Mouse (Mus musculus): ENCODE results near the gene Maats1.

The Maats1 gene

GRCm38 (mm10) chr16:38294685-38295348 is 47.1 kb downstream of the Maats1 start, which contains the start of gene Nr1i2:
Gene Nr1i2, minus strand, starts transcription at chr16:38294824.
- DNase-seq (ENCODE audit: low read depth): no peak

GRCm38 (mm10) chr16:38290151-38290550 is 51.8 kb downstream of the Maats1 start:
- no peak for DNase-seq (ENCODE audit: low read depth)

- DNase-seq (ENCODE audit: low read depth): no peak
These were observed 53.1 kb downstream of the Maats1 start for GRCm38 (mm10) chr16:38288851-38289250.

- DNase-seq (ENCODE audit: low read depth): no peak
These were observed 54.2 kb downstream of the Maats1 start for GRCm38 (mm10) chr16:38287762-38288161.

DNA sequence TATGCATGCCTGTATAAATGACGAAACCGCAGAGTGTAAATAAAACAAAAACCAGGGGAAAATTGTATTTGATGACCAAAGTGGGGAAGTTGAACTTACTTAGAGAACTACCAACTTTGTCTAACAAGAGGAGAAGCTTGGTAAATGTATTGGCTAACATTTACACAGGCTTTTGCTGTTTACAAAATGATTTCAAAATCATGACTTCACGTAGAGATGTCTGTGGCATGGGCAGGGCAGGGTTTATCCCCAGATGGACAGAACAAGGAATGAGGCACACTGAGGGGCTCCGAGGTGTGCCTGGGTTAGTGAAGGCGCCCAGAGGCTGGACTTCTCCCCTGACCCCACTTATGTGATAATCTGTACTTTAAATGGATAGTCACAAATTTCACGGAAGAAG is 54.6 kb downstream of the Maats1 start:
- no peak for DNase-seq (ENCODE audit: low read depth)

DNA sequence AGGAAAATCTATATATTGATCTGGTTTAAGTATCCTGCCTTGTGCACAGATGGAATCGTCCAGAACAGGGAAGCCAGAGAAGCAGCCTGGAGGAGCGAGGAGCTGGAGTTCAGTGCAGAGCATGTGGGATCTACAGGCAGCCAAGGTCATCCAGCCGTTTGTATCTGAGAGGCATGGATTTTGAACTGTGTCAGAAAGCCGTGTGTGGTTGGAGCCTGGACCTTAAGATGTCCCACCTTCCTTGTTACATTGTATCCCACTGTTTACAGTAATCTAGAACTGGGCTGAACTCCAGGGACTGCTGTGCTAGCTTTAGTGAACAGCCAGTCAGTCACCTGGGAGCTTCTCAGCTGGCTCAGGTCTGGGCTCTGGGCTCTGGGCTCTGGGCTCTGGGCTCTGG is 55.4 kb downstream of the Maats1 start:
- DNase-seq (ENCODE audit: low read depth): no peak

DNA sequence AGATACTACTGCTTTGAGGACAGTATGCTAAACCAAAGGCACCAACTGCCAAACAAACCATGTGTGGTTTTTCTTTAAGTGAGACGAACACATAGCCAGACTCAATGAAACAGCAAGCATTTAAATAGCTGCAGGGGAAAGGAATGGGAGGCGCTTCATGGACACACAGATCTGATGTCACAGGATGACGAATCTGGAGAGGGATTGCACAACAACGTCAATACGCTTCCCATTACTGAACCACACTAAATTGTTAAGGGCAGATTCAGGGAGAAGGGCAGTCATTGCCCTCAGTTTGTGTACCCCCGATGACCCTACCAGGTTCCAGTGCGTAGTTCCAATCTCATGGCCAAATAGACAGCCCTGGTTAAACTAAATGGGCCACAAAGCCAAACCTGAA is 56.1 kb downstream of the Maats1 start:
- DNase-seq (ENCODE audit: low read depth): peak; percentile 68

- no peak for DNase-seq (ENCODE audit: low read depth)
These were observed 58.6 kb downstream of the Maats1 start for GRCm38 (mm10) chr16:38283300-38283699.

GRCm38 (mm10) chr16:38282559-38283160 is 59.3 kb downstream of the Maats1 start:
- DNase-seq (ENCODE audit: low read depth): no peak

DNA sequence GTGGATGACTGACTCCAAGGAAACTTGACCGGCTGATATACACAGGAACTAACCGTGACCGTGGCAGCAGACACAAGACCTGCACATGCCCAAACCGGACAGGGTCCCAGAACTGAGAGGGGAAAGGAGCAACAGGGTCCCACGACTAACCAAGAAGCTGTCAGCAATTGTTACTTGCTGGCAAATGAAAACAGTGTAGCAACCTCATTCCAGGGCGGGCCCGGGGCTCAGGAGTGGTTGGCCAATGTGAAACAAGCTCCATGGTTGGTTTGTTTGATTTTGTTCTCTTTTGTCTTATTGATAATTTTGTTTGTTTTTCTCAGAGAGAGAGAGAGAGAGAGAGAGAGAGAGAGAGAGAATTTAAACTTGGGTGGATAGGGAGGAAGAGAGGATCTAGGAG is 61.0 kb downstream of the Maats1 start:
- no peak for DNase-seq (ENCODE audit: low read depth)

GRCm38 (mm10) chr16:38279794-38280193 is 62.1 kb downstream of the Maats1 start:
- no peak for DNase-seq (ENCODE audit: low read depth)

GRCm38 (mm10) chr16:38274737-38275136 is 67.2 kb downstream of the Maats1 start:
- DNase-seq (ENCODE audit: low read depth): no peak

GRCm38 (mm10) chr16:38272483-38272882 is 69.5 kb downstream of the Maats1 start:
- DNase-seq (ENCODE audit: low read depth): no peak

- no peak for DNase-seq (ENCODE audit: low read depth)
These were observed 70.3 kb downstream of the Maats1 start for GRCm38 (mm10) chr16:38271601-38272000.

DNA sequence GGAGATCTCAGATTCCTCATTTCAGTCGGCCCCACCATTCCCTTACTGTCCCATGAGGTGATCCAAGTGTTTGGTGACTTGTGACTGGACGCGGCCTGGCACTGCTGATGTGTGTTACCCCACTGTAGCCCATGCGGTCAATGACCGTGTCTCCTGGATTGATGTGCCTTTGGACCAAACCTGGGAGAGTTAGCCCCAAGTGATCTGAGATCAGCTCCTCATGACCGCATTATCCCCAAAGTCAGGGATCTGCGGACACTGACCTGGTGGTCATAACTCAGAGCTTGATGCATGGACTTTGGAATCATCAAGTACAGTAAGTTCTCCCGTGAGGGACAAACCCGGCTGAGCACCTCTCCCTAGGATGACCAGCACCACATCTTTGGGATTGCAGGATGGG is 86.0 kb downstream of the Maats1 start:
- DNase-seq (ENCODE audit: low read depth): no peak

DNA sequence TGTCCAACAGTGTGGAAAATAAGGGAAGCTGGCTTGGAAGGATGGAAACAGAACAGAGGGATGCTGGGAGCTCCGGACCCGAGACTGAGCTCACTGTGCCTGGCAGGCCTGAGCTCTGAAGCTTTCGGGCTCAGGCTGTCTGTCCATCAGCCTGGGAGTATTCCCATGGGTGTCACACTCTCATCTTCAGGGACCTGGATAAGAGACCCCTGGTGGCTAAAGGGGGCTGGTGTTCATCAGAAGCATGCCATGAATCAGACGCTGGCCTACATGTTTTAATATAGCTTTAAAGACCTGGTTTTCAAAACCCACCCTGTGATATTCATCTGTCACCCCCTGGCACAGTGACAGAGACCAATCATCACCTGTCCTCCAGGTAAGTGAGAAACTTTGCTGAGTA is 86.8 kb downstream of the Maats1 start:
- DNase-seq (ENCODE audit: low read depth): no peak

DNA sequence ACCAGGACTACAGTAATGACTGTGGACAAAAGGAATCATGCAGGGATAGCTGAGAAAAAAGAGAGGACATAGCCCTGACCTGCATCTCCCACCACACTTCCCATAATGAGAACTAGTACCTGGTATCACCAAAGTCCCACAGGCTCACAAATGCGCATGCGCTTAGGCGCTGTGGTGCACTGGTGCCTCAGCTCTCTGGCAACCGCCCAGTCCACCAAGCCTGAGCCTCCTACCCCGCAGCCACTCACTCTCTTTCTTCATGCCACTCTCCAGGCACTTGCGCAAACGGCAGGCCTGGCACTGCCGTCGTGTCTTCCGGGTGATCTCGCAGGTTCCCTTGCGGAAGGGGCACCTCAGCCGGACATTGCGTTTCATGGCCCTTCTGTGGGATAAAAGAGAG is 87.9 kb downstream of the Maats1 start:
- DNase-seq (ENCODE audit: low read depth): no peak

- peak; percentile 90 for DNase-seq (ENCODE audit: low read depth)
These were observed 91.5 kb downstream of the Maats1 start for GRCm38 (mm10) chr16:38250467-38250866.

DNA sequence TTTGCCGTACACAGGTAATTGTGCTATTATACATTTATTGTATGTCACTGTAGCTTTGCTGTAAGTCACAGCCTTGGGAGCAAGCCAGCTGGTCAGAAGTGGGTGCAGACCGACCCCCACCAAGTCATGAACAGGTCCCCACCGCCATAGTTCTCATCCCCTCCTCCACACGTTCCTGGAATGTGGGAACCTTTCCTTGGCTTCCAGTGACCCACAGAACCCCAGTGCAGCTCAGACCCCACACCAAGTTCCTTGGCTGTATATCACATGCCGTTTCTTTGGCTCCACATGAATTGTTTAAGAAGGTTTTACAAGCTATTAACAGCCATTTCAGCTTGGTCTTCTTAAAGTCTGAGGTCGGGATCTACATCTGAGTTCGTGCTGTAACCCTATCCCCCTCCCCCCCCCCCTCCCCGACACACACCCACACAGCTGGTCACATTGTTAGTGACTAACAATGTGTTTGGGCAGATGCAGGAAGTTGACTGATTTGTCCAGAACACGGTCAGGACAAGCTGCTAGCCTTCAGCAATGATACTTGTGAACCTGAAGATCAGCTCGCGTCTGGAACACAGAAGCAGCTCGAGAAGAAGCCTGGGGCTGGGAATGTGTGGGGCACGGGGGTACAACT is 93.5 kb downstream of the Maats1 start:
- peak; percentile 85 for DNase-seq (ENCODE audit: low read depth)

Measured in 416B (cell line).